Mouse (Mus musculus): ENCODE results near the gene Mgat4d.
"Not testable (repeated sequence)": the region's sequence is repeated elsewhere in the genome, so short reads cannot be mapped to it uniquely, and the experiment has no call there.

Mgat4d gene

GRCm38 (mm10) chr8:83348263-83348662, at the start of gene Mgat4d:
Gene Mgat4d (plus strand): TSS chr8:83348471.
- no peak for DNase-seq (ENCODE audit: low spot score in 2 of 2)

- no peak for DNase-seq (ENCODE audit: low spot score in 2 of 2)
These were observed 48.1 kb upstream of the Mgat4d start for GRCm38 (mm10) chr8:83300135-83300534.

GRCm38 (mm10) chr8:83304946-83305345, 43.3 kb upstream of the Mgat4d start:
- no peak for DNase-seq (ENCODE audit: low spot score in 2 of 2)

- DNase-seq (ENCODE audit: low spot score in 2 of 2): no peak
These were observed 38.4 kb upstream of the Mgat4d start for GRCm38 (mm10) chr8:83309836-83310235.

GRCm38 (mm10) chr8:83315084-83315483, 33.2 kb upstream of the Mgat4d start:
- DNase-seq (ENCODE audit: low spot score in 2 of 2): not testable (repeated sequence)

GRCm38 (mm10) chr8:83315691-83316090, 32.6 kb upstream of the Mgat4d start:
- DNase-seq (ENCODE audit: low spot score in 2 of 2): no peak

GRCm38 (mm10) chr8:83320543-83320942, 27.7 kb upstream of the Mgat4d start:
- DNase-seq (ENCODE audit: low spot score in 2 of 2): no peak

GRCm38 (mm10) chr8:83322374-83322773, 25.9 kb upstream of the Mgat4d start:
- no peak for DNase-seq (ENCODE audit: low spot score in 2 of 2)

- no peak for DNase-seq (ENCODE audit: low spot score in 2 of 2)
These were observed 25.2 kb upstream of the Mgat4d start for GRCm38 (mm10) chr8:83323056-83323455.

GRCm38 (mm10) chr8:83327889-83328288, 20.4 kb upstream of the Mgat4d start:
- no peak for DNase-seq (ENCODE audit: low spot score in 2 of 2)

GRCm38 (mm10) chr8:83331567-83331898, 16.7 kb upstream of the Mgat4d start:
- DNase-seq (ENCODE audit: low spot score in 2 of 2): peak; percentile 31 to 36

GRCm38 (mm10) chr8:83331899-83332697, 16.2 kb upstream of the Mgat4d start, which contains the start of gene Elmod2:
Gene Elmod2 (minus strand): TSS chr8:83332486.
- peak; percentile 96 to 97 for DNase-seq (ENCODE audit: low spot score in 2 of 2)

- no peak for DNase-seq (ENCODE audit: low spot score in 2 of 2)
These were observed 15.4 kb upstream of the Mgat4d start for GRCm38 (mm10) chr8:83332864-83333263.

- DNase-seq (ENCODE audit: low spot score in 2 of 2): no peak
These were observed 6.2 kb upstream of the Mgat4d start for GRCm38 (mm10) chr8:83342076-83342475.

GRCm38 (mm10) chr8:83342693-83343092, 5.6 kb upstream of the Mgat4d start:
- DNase-seq (ENCODE audit: low spot score in 2 of 2): peak in 1 of 2 experiments; percentile 26

GRCm38 (mm10) chr8:83351315-83351714, 3.0 kb downstream of the Mgat4d start:
- no peak for DNase-seq (ENCODE audit: low spot score in 2 of 2)

GRCm38 (mm10) chr8:83363156-83363769, 15.0 kb downstream of the Mgat4d start:
- no peak for DNase-seq (ENCODE audit: low spot score in 2 of 2)

GRCm38 (mm10) chr8:83377231-83377630, 29.0 kb downstream of the Mgat4d start:
- DNase-seq (ENCODE audit: low spot score in 2 of 2): no peak

GRCm38 (mm10) chr8:83380141-83380540, 31.9 kb downstream of the Mgat4d start:
- no peak for DNase-seq (ENCODE audit: low spot score in 2 of 2)

- no peak for DNase-seq (ENCODE audit: low spot score in 2 of 2)
These were observed 32.7 kb downstream of the Mgat4d start for GRCm38 (mm10) chr8:83381016-83381415.

GRCm38 (mm10) chr8:83382850-83383249, 34.6 kb downstream of the Mgat4d start:
- no peak for DNase-seq (ENCODE audit: low spot score in 2 of 2)

GRCm38 (mm10) chr8:83389316-83390005, 41.2 kb downstream of the Mgat4d start, which contains the start of gene Clgn:
Gene Clgn (plus strand): TSS chr8:83389867.
- peak; percentile 78 for DNase-seq (ENCODE audit: low spot score in 2 of 2)

Data from right cerebral cortex, adult 2 months (tissue).